Mouse (Mus musculus) bone marrow macrophage, adult 2 months (primary cell): ENCODE measurements around the gene Vangl1.

ENCODE experiments used
- CTCF ChIP-seq: IDR thresholded peaks from 2 replicates; pipeline ENCODE4 v1.5.1; 2012; ENCODE audit warnings: low read depth, mild to moderate bottlenecking, low read length, moderate library complexity
- POLR2A ChIP-seq: IDR thresholded peaks from 2 replicates; pipeline ENCODE4 v1.6.1; 2012; ENCODE audit warnings: mild to moderate bottlenecking, low read depth, low read length, borderline replicate concordance

- no peak for TF ChIP-seq POLR2A
- no peak for TF ChIP-seq CTCF
Measured at GRCm38 (mm10) chr3:102128242-102128641, 76.3 kb downstream of the Vangl1 start.
